Mouse (Mus musculus) hindbrain, embryonic 13.5 days (tissue): Measurements from ENCODE around the gene Dpf3. TPM values are rescaled to one million over a fixed set of nuclear protein-coding genes. Genes with fewer than 3 reads are reported as not detected.

Experiments used
- ATAC-seq: fragments of 200-750 bp; cut with Nextera tagmentation; 2 replicates; pipeline ENCODE4 v1.8.0; 2017; ENCODE audit warnings: moderate TSS enrichment; ENCODE audit not compliant: low FRiP score
- H3K27ac ChIP-seq: fragments of 300-500 bp; sonication (generic); 2 replicates; pipeline ENCODE4 v1.5.1; 2015; ENCODE audit warnings: inconsistent platforms, mild to moderate bottlenecking, moderate library complexity
- H3K27me3 ChIP-seq: fragments of 300-500 bp; sonication (generic); 2 replicates; pipeline ENCODE4 v1.6.1; 2015; ENCODE audit warnings: mild to moderate bottlenecking, inconsistent platforms
- H3K36me3 ChIP-seq: fragments of 300-500 bp; sonication (generic); 2 replicates; pipeline ENCODE4 v1.6.1; 2015; ENCODE audit warnings: mild to moderate bottlenecking, inconsistent platforms
- H3K4me1 ChIP-seq: fragments of 300-500 bp; sonication (generic); replicated peaks from 2 replicates; pipeline ENCODE4 v1.6.1; 2015; ENCODE audit warnings: inconsistent platforms
- H3K4me2 ChIP-seq: fragments of 300-500 bp; sonication (generic); 2 replicates; pipeline ENCODE4 v1.6.1; 2015; ENCODE audit warnings: inconsistent platforms, mild to moderate bottlenecking, moderate library complexity
- H3K4me3 ChIP-seq: fragments of 300-500 bp; sonication (generic); 2 replicates; pipeline ENCODE4 v1.5.1; 2015; ENCODE audit warnings: mild to moderate bottlenecking, inconsistent platforms
- H3K9ac ChIP-seq: fragments of 300-500 bp; sonication (generic); 2 replicates; pipeline ENCODE4 v1.6.1; 2015; ENCODE audit warnings: mild to moderate bottlenecking, inconsistent platforms
- H3K9me3 ChIP-seq: fragments of 300-500 bp; sonication (generic); 2 replicates; pipeline ENCODE4 v1.6.1; 2016; ENCODE audit warnings: inconsistent platforms
- WGBS: fragments of 180-500 bp; shearing (Covaris S2); methylation state at CpG from one replicate; pipeline ENCODE4 v1.1.7; 2015; 5-methylcytosine and 5-hydroxymethylcytosine counted together
- polyA plus RNA-seq: library from polyadenylated mRNA; unstranded; fragments of >200 nt; fragmentation: Nextera tagmentation; extraction: Ambion mirVana; gene quantifications from 2 replicates; pipeline ENCODE4 v1.2.1, GENCODE M21; 2015

The Dpf3 gene
- polyA plus RNA-seq, 1 experiment from 2014 or later, result 27.7 TPM

DNA sequence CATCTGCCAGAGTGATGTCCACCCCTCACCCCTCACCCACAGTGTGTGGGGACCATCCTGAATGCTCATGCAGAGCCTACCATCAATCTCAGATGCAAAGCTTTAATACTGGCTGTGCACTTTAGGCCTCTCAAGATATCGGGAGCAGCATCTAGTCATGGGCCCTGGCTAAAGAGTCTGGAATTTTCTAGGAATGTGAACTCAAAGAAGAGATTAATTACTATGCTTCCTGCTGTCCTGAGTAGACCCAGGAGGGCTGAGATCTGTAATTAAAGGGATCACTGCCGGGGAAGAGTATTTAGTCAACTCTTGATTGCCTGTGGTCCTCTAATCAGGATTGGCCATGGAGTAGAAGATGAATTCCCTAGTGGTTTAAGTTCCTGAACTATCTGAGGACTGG lies 252.5 kb downstream of the Dpf3 start:
- Histone ChIP-seq H3K27ac (no peak overlapping the region), H3K9ac (no peak overlapping the region), H3K4me3 (no peak overlapping the region), H3K27me3 (no peaks in the 10 kb centered on the region), H3K9me3 (0 out of 2 replicates have a peak, but pooled peaks cover 4% of the 10 kb centered on the region), H3K36me3 (no peaks in the 10 kb centered on the region), H3K4me1 (peaks cover 7% of the 10 kb centered on the region), H3K4me2 (no peak overlapping the region)
- no peak for ATAC-seq
- WGBS, result 59% methylated on average over 2 of the region's 2 CpGs

- Histone ChIP-seq H3K4me3 (no peak overlapping the region), H3K27me3 (no peaks in the 10 kb centered on the region), H3K36me3 (no peaks in the 10 kb centered on the region), H3K9me3 (0 out of 2 replicates have a peak, but pooled peaks cover 4% of the 10 kb centered on the region), H3K9ac (no peak overlapping the region), H3K4me2 (no peak overlapping the region), H3K4me1 (peaks cover 7% of the 10 kb centered on the region), H3K27ac (no peak overlapping the region)
- no peak for ATAC-seq
- WGBS, result 37% methylated on average over 7 of the region's 7 CpGs
These were observed 253.9 kb downstream of the Dpf3 start for GRCm38 (mm10) chr12:83233651-83234050.

GRCm38 (mm10) chr12:83232916-83233315 lies 254.6 kb downstream of the Dpf3 start:
- H3K27me3 ChIP-seq, result no peaks in the 10 kb centered on the region
- H3K36me3 ChIP-seq, result no peaks in the 10 kb centered on the region
- peaks cover 7% of the 10 kb centered on the region for H3K4me1 ChIP-seq
- ATAC-seq, result no peak
- WGBS, result 67% methylated on average over 5 of the region's 5 CpGs
- no peak overlapping the region for H3K9ac ChIP-seq
- H3K4me2 ChIP-seq, result no peak overlapping the region
- no peak overlapping the region for H3K4me3 ChIP-seq
- H3K27ac ChIP-seq, result no peak overlapping the region
- 0 out of 2 replicates have a peak, but pooled peaks cover 4% of the 10 kb centered on the region for H3K9me3 ChIP-seq

GRCm38 (mm10) chr12:83231258-83231657 lies 256.3 kb downstream of the Dpf3 start:
- H3K9ac ChIP-seq, result no peak overlapping the region
- 0 out of 2 replicates have a peak, but pooled peaks cover 4% of the 10 kb centered on the region for H3K9me3 ChIP-seq
- 86% methylated on average over 4 of the region's 4 CpGs for WGBS
- no peak overlapping the region for H3K4me3 ChIP-seq
- H3K27ac ChIP-seq, result no peak overlapping the region
- H3K36me3 ChIP-seq, result no peaks in the 10 kb centered on the region
- no peaks in the 10 kb centered on the region for H3K27me3 ChIP-seq
- H3K4me1 ChIP-seq, result peaks cover 7% of the 10 kb centered on the region
- no peak for ATAC-seq
- no peak overlapping the region for H3K4me2 ChIP-seq

- WGBS, result 91% methylated on average over 6 of the region's 6 CpGs
- Histone ChIP-seq H3K9ac (no peak overlapping the region), H3K27ac (no peak overlapping the region), H3K4me2 (no peak overlapping the region), H3K4me1 (peaks cover 7% of the 10 kb centered on the region), H3K36me3 (no peaks in the 10 kb centered on the region), H3K9me3 (0 out of 2 replicates have a peak, but pooled peaks cover 4% of the 10 kb centered on the region), H3K4me3 (no peak overlapping the region), H3K27me3 (no peaks in the 10 kb centered on the region)
- ATAC-seq, result no peak
These were observed 257.8 kb downstream of the Dpf3 start for GRCm38 (mm10) chr12:83229683-83230082.

- WGBS, result 25% methylated on average over 4 of the region's 4 CpGs
- Histone ChIP-seq H3K4me3 (no peak overlapping the region), H3K27ac (no peak overlapping the region), H3K9ac (no peak overlapping the region), H3K4me2 (no peak overlapping the region), H3K9me3 (0 out of 2 replicates have a peak, but pooled peaks cover 4% of the 10 kb centered on the region), H3K36me3 (no peaks in the 10 kb centered on the region), H3K4me1 (no peaks in the 10 kb centered on the region), H3K27me3 (no peaks in the 10 kb centered on the region)
- ATAC-seq, result no peak
These were observed 260.5 kb downstream of the Dpf3 start for GRCm38 (mm10) chr12:83227014-83227413.

GRCm38 (mm10) chr12:83220964-83221363 lies 266.6 kb downstream of the Dpf3 start:
- 90% methylated on average over 7 of the region's 7 CpGs for WGBS
- no peak overlapping the region for H3K4me2 ChIP-seq
- no peaks in the 10 kb centered on the region for H3K9me3 ChIP-seq
- H3K27me3 ChIP-seq, result no peaks in the 10 kb centered on the region
- H3K27ac ChIP-seq, result no peak overlapping the region
- no peaks in the 10 kb centered on the region for H3K4me1 ChIP-seq
- no peaks in the 10 kb centered on the region for H3K36me3 ChIP-seq
- H3K4me3 ChIP-seq, result no peak overlapping the region
- ATAC-seq, result no peak
- no peak overlapping the region for H3K9ac ChIP-seq

- Histone ChIP-seq H3K27me3 (no peaks in the 10 kb centered on the region), H3K27ac (peak overlapping the region; percentile 58), H3K4me3 (no peak overlapping the region), H3K9ac (0 out of 2 replicates have a peak overlapping the region, but pooled peaks have one; percentile 14), H3K36me3 (0 out of 2 replicates have a peak, but pooled peaks cover 5% of the 10 kb centered on the region), H3K9me3 (no peaks in the 10 kb centered on the region), H3K4me2 (peak overlapping the region; percentile 2; the same call in 1 of the 2 replicates), H3K4me1 (peaks cover 30% of the 10 kb centered on the region)
- 3% methylated on average over 6 of the region's 6 CpGs for WGBS
- peak; percentile 65 for ATAC-seq
These were observed 273.6 kb downstream of the Dpf3 start for GRCm38 (mm10) chr12:83213879-83214341.

GRCm38 (mm10) chr12:83211976-83212375 lies 275.5 kb downstream of the Dpf3 start:
- Histone ChIP-seq H3K4me2 (no peak overlapping the region), H3K9me3 (no peaks in the 10 kb centered on the region), H3K4me3 (no peak overlapping the region), H3K4me1 (peaks cover 48% of the 10 kb centered on the region), H3K36me3 (0 out of 2 replicates have a peak, but pooled peaks cover 5% of the 10 kb centered on the region), H3K27me3 (no peaks in the 10 kb centered on the region), H3K9ac (no peak overlapping the region), H3K27ac (no peak overlapping the region)
- 82% methylated on average over 2 of the region's 2 CpGs for WGBS
- no peak for ATAC-seq

DNA sequence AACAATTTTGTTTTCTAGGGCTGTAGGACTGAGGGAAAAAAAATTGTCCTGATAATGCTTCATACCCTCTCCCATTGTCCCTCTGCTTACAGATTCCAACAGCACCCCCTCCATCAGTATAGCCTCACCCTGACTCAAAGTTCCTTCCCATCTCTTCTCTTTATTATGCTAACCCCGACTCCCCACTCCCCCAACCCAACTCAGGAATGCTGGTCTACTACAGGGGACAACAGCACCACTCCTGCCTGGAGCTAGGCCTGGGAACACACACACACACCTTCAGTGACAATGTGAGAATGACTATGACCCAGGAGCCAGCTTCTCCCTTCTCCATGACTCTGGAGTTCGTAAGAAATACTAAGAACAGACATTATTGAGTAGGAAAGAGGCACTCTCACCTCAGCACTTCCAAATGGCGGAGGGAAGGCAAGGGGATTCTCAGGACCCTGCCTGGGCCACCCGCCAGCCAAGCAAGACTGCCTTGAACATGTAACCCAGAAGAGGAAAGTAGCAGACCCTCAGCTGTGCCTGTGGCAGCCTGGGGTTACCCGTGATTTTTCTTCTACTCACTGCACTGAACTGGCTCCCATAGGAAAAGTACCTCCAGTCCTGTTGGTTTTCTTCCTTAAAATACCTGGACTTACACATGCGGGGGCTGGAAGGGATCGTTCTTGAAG lies 276.2 kb downstream of the Dpf3 start:
- WGBS, result 77% methylated on average over 7 of the region's 7 CpGs
- Histone ChIP-seq H3K4me3 (no peak overlapping the region), H3K27ac (no peak overlapping the region), H3K27me3 (no peaks in the 10 kb centered on the region), H3K9me3 (no peaks in the 10 kb centered on the region), H3K4me2 (no peak overlapping the region), H3K4me1 (peaks cover 48% of the 10 kb centered on the region), H3K9ac (no peak overlapping the region), H3K36me3 (0 out of 2 replicates have a peak, but pooled peaks cover 5% of the 10 kb centered on the region)
- ATAC-seq, result no peak

DNA sequence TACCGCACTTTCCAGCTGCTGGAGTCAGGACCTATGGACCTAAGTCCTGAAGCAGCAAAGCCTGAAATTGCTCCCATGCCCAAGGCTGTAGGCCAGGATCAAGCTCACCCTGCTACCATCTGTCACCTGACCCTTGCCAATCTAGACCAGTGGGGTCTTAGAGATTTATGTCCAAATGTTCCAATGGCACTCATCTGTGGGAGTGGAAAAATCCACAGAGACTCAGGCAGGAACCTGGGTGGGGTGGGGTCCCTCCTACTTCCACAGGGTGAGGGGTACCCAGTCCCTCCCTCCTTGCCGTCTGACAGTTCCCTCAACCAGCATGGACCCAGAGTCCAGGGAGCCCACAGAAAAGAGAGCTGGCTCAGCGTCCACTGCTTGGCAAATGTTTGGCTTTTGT lies 276.8 kb downstream of the Dpf3 start:
- no peak overlapping the region for H3K27ac ChIP-seq
- H3K4me3 ChIP-seq, result no peak overlapping the region
- ATAC-seq, result no peak
- no peaks in the 10 kb centered on the region for H3K27me3 ChIP-seq
- no peaks in the 10 kb centered on the region for H3K9me3 ChIP-seq
- H3K9ac ChIP-seq, result no peak overlapping the region
- H3K36me3 ChIP-seq, result 0 out of 2 replicates have a peak, but pooled peaks cover 5% of the 10 kb centered on the region
- H3K4me2 ChIP-seq, result no peak overlapping the region
- H3K4me1 ChIP-seq, result peaks cover 48% of the 10 kb centered on the region
- WGBS, result 73% methylated on average over 3 of the region's 3 CpGs

GRCm38 (mm10) chr12:83210294-83210693 lies 277.2 kb downstream of the Dpf3 start:
- WGBS, result 75% methylated on average over 5 of the region's 5 CpGs
- H3K36me3 ChIP-seq, result 0 out of 2 replicates have a peak, but pooled peaks cover 2% of the 10 kb centered on the region
- no peaks in the 10 kb centered on the region for H3K9me3 ChIP-seq
- no peaks in the 10 kb centered on the region for H3K27me3 ChIP-seq
- no peak overlapping the region for H3K9ac ChIP-seq
- peaks cover 52% of the 10 kb centered on the region for H3K4me1 ChIP-seq
- no peak for ATAC-seq
- H3K4me2 ChIP-seq, result no peak overlapping the region
- H3K27ac ChIP-seq, result no peak overlapping the region
- H3K4me3 ChIP-seq, result no peak overlapping the region

- H3K27ac ChIP-seq, result peak overlapping the region; percentile 71
- no peak overlapping the region for H3K4me2 ChIP-seq
- H3K4me1 ChIP-seq, result peaks cover 49% of the 10 kb centered on the region
- no peak for ATAC-seq
- no peaks in the 10 kb centered on the region for H3K9me3 ChIP-seq
- no peak overlapping the region for H3K4me3 ChIP-seq
- no peak overlapping the region; the same call in 1 of the 2 replicates for H3K9ac ChIP-seq
- H3K36me3 ChIP-seq, result no peaks in the 10 kb centered on the region
- WGBS, result 42% methylated on average over 6 of the region's 6 CpGs
- no peaks in the 10 kb centered on the region for H3K27me3 ChIP-seq
These were observed 278.1 kb downstream of the Dpf3 start for GRCm38 (mm10) chr12:83209461-83209860.
